Mouse (Mus musculus): ENCODE measurements at regions not wholly inside any gene's neighbourhood (a gene's known extent, or its start where the extent isn't known, plus 50 kb on each side); places are given as distances from the start of the nearest gene placed in this dataset.

DNA sequence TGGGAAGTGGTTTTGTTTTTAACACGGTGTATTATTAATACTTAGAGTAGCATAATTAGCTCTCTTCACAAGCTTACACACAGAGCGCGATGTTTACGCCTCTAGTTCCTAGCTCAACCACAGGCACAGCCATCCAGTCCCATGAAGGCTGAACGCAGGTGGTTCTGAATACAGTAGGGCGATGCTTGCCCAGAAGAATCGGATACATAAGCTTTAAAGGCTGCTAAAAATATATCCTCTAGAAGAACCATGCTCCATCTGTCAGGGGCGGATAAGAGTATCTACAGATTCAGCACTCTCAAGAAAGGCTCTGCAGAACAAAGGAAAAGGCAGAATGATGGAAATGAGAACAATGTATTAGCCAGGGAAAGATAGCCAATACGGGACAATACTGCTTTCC is 71.1 kb downstream of the Gpr65 start:
- no peak for TF ChIP-seq CTCF (IDR thresholded peaks at IDR 0.05)
- no peak for TF ChIP-seq EP300 (IDR thresholded peaks at IDR 0.05)

Measured in lung, postnatal 0 days (tissue).